Mouse (Mus musculus): Measurements from ENCODE around the gene Khdrbs1.

DNA sequence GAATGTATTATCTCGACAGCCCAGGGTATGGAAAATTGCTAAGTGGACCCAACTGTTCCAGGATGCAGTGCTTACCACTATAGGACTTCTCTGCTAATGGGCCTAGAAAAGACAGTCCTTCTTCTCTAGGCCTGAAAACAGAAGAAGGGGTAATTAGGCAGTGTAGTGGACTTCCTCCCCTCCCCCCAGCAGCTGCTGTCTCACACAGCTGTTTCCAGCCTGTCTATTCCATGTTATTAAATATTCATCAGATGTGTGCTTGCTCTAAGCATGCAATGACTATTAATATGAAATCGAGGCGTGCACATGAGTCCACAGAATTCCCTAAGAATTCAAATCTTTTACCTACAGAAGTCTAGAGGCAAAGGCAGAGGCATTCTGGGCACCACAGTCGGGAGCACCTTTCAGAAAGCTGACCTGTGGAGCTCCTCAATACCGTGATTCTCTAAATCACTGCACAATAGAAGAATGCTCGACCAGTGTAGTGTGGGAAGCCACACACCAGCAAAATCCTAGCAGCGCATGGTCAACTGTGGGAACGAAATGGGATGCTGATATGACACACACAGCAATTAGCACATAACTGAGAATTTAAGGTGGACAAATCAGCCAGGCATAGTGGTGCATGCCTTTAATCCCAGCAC lies 32.5 kb downstream of the Khdrbs1 start:
- no peak for TF ChIP-seq CTCF (IDR thresholded peaks at IDR 0.05; ENCODE audit: control insufficient read depth, insufficient read depth, low read length)
- TF ChIP-seq POLR2A (IDR thresholded peaks at IDR 0.05; ENCODE audit: borderline replicate concordance, control insufficient read depth, low read depth, low read length): no peak
